Mouse (Mus musculus) G1E-ER4 (cell line): ENCODE data around the gene Farp1. TPM values are rescaled to one million over a fixed set of nuclear protein-coding genes. Genes with fewer than 3 reads are reported as not detected.

ENCODE experiments used
- GATA1 ChIP-seq: IDR thresholded peaks from one replicate; pipeline ENCODE4 v1.8.0; 2012; ENCODE audit warnings: low read length, inconsistent platforms
- polyA plus RNA-seq: library from polyadenylated mRNA; stranded (reverse); fragments of >175 nt; gene quantifications from 2 replicates; pipeline ENCODE4 v1.2.3, GENCODE M21; 2012

The Farp1 gene
- polyA plus RNA-seq, 1 experiment = 0.09 TPM

- no peak for TF ChIP-seq GATA1
Observed at GRCm38 (mm10) chr14:121264453-121264852, 229.5 kb downstream of the Farp1 start.

- no peak for TF ChIP-seq GATA1
Observed at GRCm38 (mm10) chr14:121267801-121268200, 232.8 kb downstream of the Farp1 start.

- no peak for TF ChIP-seq GATA1
Observed at GRCm38 (mm10) chr14:121270490-121270889, 235.5 kb downstream of the Farp1 start.

- TF ChIP-seq GATA1 = no peak
Observed at GRCm38 (mm10) chr14:121274985-121275384, 240.0 kb downstream of the Farp1 start.

- no peak for TF ChIP-seq GATA1
Observed at GRCm38 (mm10) chr14:121276016-121276415, 241.0 kb downstream of the Farp1 start.

GRCm38 (mm10) chr14:121279106-121279505 lies 244.1 kb downstream of the Farp1 start:
- no peak for TF ChIP-seq GATA1

GRCm38 (mm10) chr14:121280601-121281335 lies 245.8 kb downstream of the Farp1 start:
- no peak for TF ChIP-seq GATA1

- no peak for TF ChIP-seq GATA1
Observed at GRCm38 (mm10) chr14:121281336-121281710, 246.3 kb downstream of the Farp1 start.

- TF ChIP-seq GATA1 = no peak
Observed at GRCm38 (mm10) chr14:121285379-121286120, 250.6 kb downstream of the Farp1 start.

GRCm38 (mm10) chr14:121291881-121292280 lies 256.9 kb downstream of the Farp1 start:
- TF ChIP-seq GATA1 = no peak

GRCm38 (mm10) chr14:121292391-121292790 lies 257.4 kb downstream of the Farp1 start:
- TF ChIP-seq GATA1 = no peak

- no peak for TF ChIP-seq GATA1
Observed at GRCm38 (mm10) chr14:121294484-121294883, 259.5 kb downstream of the Farp1 start.

GRCm38 (mm10) chr14:121297103-121297502 lies 262.1 kb downstream of the Farp1 start:
- no peak for TF ChIP-seq GATA1

GRCm38 (mm10) chr14:121298537-121298936 lies 263.5 kb downstream of the Farp1 start:
- TF ChIP-seq GATA1 = no peak

GRCm38 (mm10) chr14:121299093-121299492 lies 264.1 kb downstream of the Farp1 start:
- no peak for TF ChIP-seq GATA1

GRCm38 (mm10) chr14:121304523-121304922 lies 269.5 kb downstream of the Farp1 start:
- no peak for TF ChIP-seq GATA1
